Mouse (Mus musculus) lung, adult 2 months (tissue): ENCODE data around the gene Tmprss6.

Experiments
- CTCF ChIP-seq: fragments of 200-500 bp; IDR thresholded peaks from 2 replicates; pipeline ENCODE4 v1.5.1; 2011; ENCODE audit warnings: mild to moderate bottlenecking, low read length, control low read depth; ENCODE audit not compliant: insufficient read depth
- POLR2A ChIP-seq: fragments of 200-500 bp; IDR thresholded peaks from 2 replicates; pipeline ENCODE4 v1.6.1; 2011; ENCODE audit warnings: low read depth, mild to moderate bottlenecking, control low read depth, low read length, borderline replicate concordance; ENCODE audit errors: extremely low read depth

DNA sequence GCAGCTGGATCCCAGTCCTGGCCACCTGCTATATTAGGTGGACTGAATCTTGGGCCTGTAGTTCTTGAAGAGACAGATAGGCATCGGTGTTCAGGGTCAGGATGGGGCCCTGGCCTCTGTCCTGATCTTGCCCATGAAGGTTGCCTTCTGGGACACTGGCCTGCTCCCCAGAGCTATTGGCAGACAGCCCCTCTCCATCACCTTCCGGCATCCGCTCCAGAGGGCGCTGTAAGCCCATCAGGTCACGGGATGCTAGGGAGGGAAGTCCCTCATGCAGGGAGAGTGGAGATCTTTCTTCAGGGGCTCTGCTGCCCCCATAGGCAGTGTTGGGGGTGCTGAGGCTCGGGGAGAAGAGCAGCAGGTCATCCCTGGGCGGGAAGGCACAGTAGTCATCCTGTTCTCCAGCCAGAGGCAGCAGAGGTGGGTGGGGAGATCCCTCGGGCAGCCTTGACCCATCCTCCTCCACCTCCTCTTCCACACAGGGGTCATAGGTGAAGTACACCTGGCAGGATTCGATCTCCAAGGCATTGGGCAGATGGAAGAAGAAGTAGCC is 13.1 kb upstream of the Tmprss6 start:
- TF ChIP-seq CTCF: no peak
- no peak for TF ChIP-seq POLR2A
